Mouse (Mus musculus) neural tube, embryonic 13.5 days (tissue): ENCODE measurements at regions not wholly inside any gene's neighbourhood (a gene's known extent, or its start where the extent isn't known, plus 50 kb on each side); places are given as distances from the start of the nearest gene placed in this dataset.

Experiments
- ATAC-seq: fragments of 200-750 bp; cut with Nextera tagmentation; 2 replicates; pipeline ENCODE4 v1.8.0; 2017; ENCODE audit warnings: low read depth, mild to moderate bottlenecking, moderate TSS enrichment, moderate library complexity
- H3K27ac ChIP-seq: fragments of 300-500 bp; sonication (generic); replicated peaks from 2 replicates; pipeline ENCODE4 v1.5.1; 2015; ENCODE audit warnings: moderate library complexity, mild to moderate bottlenecking, inconsistent platforms
- H3K27me3 ChIP-seq: fragments of 300-500 bp; sonication (generic); 2 replicates; pipeline ENCODE4 v1.6.1; 2015; ENCODE audit warnings: mild to moderate bottlenecking, inconsistent platforms
- H3K36me3 ChIP-seq: fragments of 300-500 bp; sonication (generic); 2 replicates; pipeline ENCODE4 v1.6.1; 2015; ENCODE audit warnings: mild to moderate bottlenecking, inconsistent platforms
- H3K4me1 ChIP-seq: fragments of 300-500 bp; sonication (generic); replicated peaks from 2 replicates; pipeline ENCODE4 v1.6.1; 2015; ENCODE audit warnings: inconsistent platforms
- H3K4me2 ChIP-seq: fragments of 300-500 bp; sonication (generic); 2 replicates; pipeline ENCODE4 v1.6.1; 2015; ENCODE audit warnings: inconsistent platforms, mild to moderate bottlenecking, moderate library complexity
- H3K4me3 ChIP-seq: fragments of 300-500 bp; sonication (generic); 2 replicates; pipeline ENCODE4 v1.5.1; 2015; ENCODE audit warnings: mild to moderate bottlenecking, inconsistent platforms
- H3K9ac ChIP-seq: fragments of 300-500 bp; sonication (generic); 2 replicates; pipeline ENCODE4 v1.6.1; 2015; ENCODE audit warnings: moderate library complexity, mild to moderate bottlenecking, inconsistent platforms
- H3K9me3 ChIP-seq: fragments of 300-500 bp; sonication (generic); 2 replicates; pipeline ENCODE4 v1.6.1; 2016; ENCODE audit warnings: inconsistent platforms
- WGBS: fragments of 180-500 bp; shearing (Covaris S2); methylation state at CpG from one replicate; pipeline ENCODE4 v1.1.7; 2015; 5-methylcytosine and 5-hydroxymethylcytosine counted together

- no peak overlapping the region for H3K9ac ChIP-seq
- WGBS = 84% methylated on average over 4 of the region's 4 CpGs
- H3K9me3 ChIP-seq = no peaks in the 10 kb centered on the region
- H3K4me1 ChIP-seq = no peaks in the 10 kb centered on the region
- no peak overlapping the region for H3K4me3 ChIP-seq
- H3K27me3 ChIP-seq = no peaks in the 10 kb centered on the region
- no peak overlapping the region for H3K4me2 ChIP-seq
- no peaks in the 10 kb centered on the region for H3K36me3 ChIP-seq
- H3K27ac ChIP-seq = no peak overlapping the region
- no peak for ATAC-seq
Measured at GRCm38 (mm10) chr4:94106941-94107340, 449.4 kb upstream of the Gm10306 start.

DNA sequence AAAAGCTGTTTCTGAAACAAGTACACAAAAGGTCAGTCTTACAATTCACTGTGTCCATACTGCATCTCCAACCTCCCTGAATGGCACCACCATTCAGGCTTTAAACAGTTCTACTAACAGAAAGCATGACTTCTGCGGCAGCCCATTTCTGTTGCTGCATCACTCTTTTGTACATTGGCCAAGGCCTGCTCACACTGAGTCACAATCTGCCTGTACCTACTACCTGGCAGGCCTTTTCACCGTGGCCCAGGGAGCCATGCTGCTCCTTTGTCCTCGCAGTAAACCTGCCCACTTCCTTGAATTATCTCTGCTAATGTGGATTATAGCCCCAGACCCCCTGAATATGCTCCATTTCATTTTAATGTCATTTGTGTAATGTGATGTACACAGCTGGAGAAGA is 439.5 kb upstream of the Gm10306 start:
- H3K9me3 ChIP-seq = no peaks in the 10 kb centered on the region
- no peak overlapping the region for H3K4me3 ChIP-seq
- 74% methylated on average over 3 of the region's 3 CpGs for WGBS
- no peak; the same call in 1 of the 2 replicates for ATAC-seq
- no peaks in the 10 kb centered on the region for H3K36me3 ChIP-seq
- no peak overlapping the region for H3K4me2 ChIP-seq
- no peak overlapping the region for H3K9ac ChIP-seq
- H3K27me3 ChIP-seq = no peaks in the 10 kb centered on the region
- H3K27ac ChIP-seq = no peak overlapping the region
- no peaks in the 10 kb centered on the region for H3K4me1 ChIP-seq

DNA sequence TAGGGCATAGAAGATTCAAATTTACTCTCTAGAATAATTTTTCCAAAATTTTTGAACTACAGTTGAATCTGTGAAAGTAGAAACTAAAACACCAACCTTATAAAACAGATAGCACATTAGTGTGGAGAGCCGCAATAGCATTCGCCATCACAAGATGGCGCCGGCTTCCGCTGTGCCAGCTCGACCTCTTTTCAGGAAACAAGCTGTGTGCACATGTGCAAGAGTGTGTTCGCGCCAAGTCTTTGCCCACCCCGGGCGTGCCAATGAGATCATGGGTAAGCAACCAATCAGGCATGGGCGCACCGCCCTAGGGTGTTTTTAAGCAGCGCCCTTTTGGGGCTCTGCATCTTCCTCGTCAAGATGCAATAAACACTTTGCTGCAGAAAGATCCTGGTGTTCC is 432.2 kb upstream of the Gm10306 start:
- no peaks in the 10 kb centered on the region for H3K27me3 ChIP-seq
- no peak for ATAC-seq
- 76% methylated on average over 14 of the region's 14 CpGs for WGBS
- H3K4me2 ChIP-seq = no peak overlapping the region
- no peak overlapping the region for H3K9ac ChIP-seq
- H3K4me3 ChIP-seq = no peak overlapping the region
- no peaks in the 10 kb centered on the region for H3K36me3 ChIP-seq
- H3K9me3 ChIP-seq = no peaks in the 10 kb centered on the region
- H3K4me1 ChIP-seq = no peaks in the 10 kb centered on the region
- H3K27ac ChIP-seq = no peak overlapping the region

- Histone ChIP-seq H3K4me3 (no peak overlapping the region), H3K9ac (no peak overlapping the region), H3K27me3 (no peaks in the 10 kb centered on the region), H3K27ac (no peak overlapping the region), H3K4me2 (no peak overlapping the region), H3K4me1 (no peaks in the 10 kb centered on the region), H3K36me3 (no peaks in the 10 kb centered on the region), H3K9me3 (no peaks in the 10 kb centered on the region)
- no peak for ATAC-seq
- WGBS = 74% methylated on average over 2 of the region's 2 CpGs
Measured at GRCm38 (mm10) chr4:94137921-94138320, 418.4 kb upstream of the Gm10306 start.

DNA sequence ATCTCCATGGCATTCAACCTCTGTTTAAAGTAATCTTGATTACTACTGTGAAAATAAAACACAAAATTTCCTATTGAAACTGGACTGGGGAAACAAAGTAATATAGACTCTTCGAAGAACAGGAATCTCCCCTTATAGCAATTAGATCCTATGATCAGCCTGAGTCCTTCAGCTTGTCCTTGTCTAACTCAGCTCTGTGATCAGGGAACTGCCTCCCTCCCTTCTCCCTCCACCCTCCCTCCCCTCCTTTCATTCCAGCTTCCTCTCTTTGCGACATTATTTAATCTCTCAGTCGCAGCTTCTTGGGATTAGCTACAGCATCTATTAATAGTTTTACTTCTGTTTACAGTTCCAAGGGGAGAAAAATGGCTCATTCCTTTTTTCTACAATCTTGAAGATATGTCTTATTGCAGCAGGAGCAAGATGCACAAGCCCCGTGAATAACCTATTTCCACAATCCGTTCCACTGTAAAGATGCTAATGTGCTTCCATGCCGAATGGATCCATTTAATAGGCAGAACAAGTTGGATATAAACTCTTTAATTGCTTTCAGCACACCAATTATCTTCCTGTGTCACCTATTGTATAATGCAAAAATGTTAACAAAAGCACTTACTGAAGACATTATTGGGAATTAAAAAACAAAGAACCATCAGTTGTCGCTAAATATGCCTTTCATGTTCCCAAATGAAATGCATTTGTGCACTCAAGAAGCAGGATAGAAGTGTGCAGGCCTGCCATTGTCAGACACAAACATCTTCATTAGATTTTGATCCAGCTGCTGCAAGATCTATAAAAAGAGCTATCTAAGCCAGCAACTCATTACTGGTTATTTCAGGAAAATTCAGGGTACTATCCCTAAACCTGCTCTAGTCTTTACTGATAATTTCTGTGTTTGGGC is 411.2 kb upstream of the Gm10306 start:
- Histone ChIP-seq H3K27ac (peak overlapping the region; percentile 49), H3K4me2 (0 out of 2 replicates have a peak overlapping the region, but pooled peaks have one; percentile 5)
- WGBS = 33% methylated on average over 7 of the region's 7 CpGs

GRCm38 (mm10) chr4:94147964-94148533 is 408.3 kb upstream of the Gm10306 start:
- Histone ChIP-seq H3K36me3 (no peaks in the 10 kb centered on the region), H3K4me3 (no peak overlapping the region), H3K9me3 (no peaks in the 10 kb centered on the region), H3K9ac (no peak overlapping the region), H3K27ac (no peak overlapping the region; the same call in 1 of the 2 replicates), H3K4me1 (peaks cover 31% of the 10 kb centered on the region; the same call in 1 of the 2 replicates), H3K27me3 (no peaks in the 10 kb centered on the region), H3K4me2 (no peak overlapping the region)
- no peak for ATAC-seq

More for the DNA sequence above, 411.2 kb upstream of the Gm10306 start:
- Histone ChIP-seq H3K4me3 (no peak overlapping the region), H3K9me3 (no peaks in the 10 kb centered on the region), H3K36me3 (no peaks in the 10 kb centered on the region), H3K27me3 (no peaks in the 10 kb centered on the region), H3K4me1 (peaks cover 31% of the 10 kb centered on the region; the same call in 1 of the 2 replicates), H3K9ac (no peak overlapping the region)
- peak; percentile 66; the same call in 1 of the 2 replicates for ATAC-seq

- no peak overlapping the region for H3K4me3 ChIP-seq
- H3K4me1 ChIP-seq = peaks cover 31% of the 10 kb centered on the region; the same call in 1 of the 2 replicates
- ATAC-seq = peak; percentile 37; the same call in 1 of the 2 replicates
- H3K27me3 ChIP-seq = no peaks in the 10 kb centered on the region
- H3K9ac ChIP-seq = no peak overlapping the region
- no peaks in the 10 kb centered on the region for H3K9me3 ChIP-seq
- no peaks in the 10 kb centered on the region for H3K36me3 ChIP-seq
- H3K27ac ChIP-seq = no peak overlapping the region
- WGBS = 25% methylated on average over 3 of the region's 3 CpGs
- H3K4me2 ChIP-seq = no peak overlapping the region
Measured at GRCm38 (mm10) chr4:94149056-94149455, 407.3 kb upstream of the Gm10306 start.

- H3K9ac ChIP-seq = no peak overlapping the region
- H3K4me3 ChIP-seq = no peak overlapping the region
Measured at GRCm38 (mm10) chr4:94160620-94161019, 395.7 kb upstream of the Gm10306 start.

GRCm38 (mm10) chr4:94173096-94173495 is 383.2 kb upstream of the Gm10306 start:
- no peak overlapping the region for H3K9ac ChIP-seq
- H3K27ac ChIP-seq = no peak overlapping the region
- H3K36me3 ChIP-seq = no peaks in the 10 kb centered on the region
- no peaks in the 10 kb centered on the region for H3K27me3 ChIP-seq
- 94% methylated on average over 2 of the region's 2 CpGs for WGBS
- no peak for ATAC-seq
- H3K4me1 ChIP-seq = no peaks in the 10 kb centered on the region
- no peak overlapping the region for H3K4me2 ChIP-seq
- no peak overlapping the region for H3K4me3 ChIP-seq
- no peaks in the 10 kb centered on the region for H3K9me3 ChIP-seq

More at GRCm38 (mm10) chr4:94160620-94161019, 395.7 kb upstream of the Gm10306 start:
- 54% methylated on average over 2 of the region's 2 CpGs for WGBS
- no peaks in the 10 kb centered on the region for H3K9me3 ChIP-seq
- no peak overlapping the region for H3K27ac ChIP-seq
- ATAC-seq = no peak
- H3K36me3 ChIP-seq = no peaks in the 10 kb centered on the region
- H3K4me2 ChIP-seq = no peak overlapping the region
- H3K4me1 ChIP-seq = peaks cover 5% of the 10 kb centered on the region; the same call in 1 of the 2 replicates
- H3K27me3 ChIP-seq = no peaks in the 10 kb centered on the region

GRCm38 (mm10) chr4:94186997-94187396 is 369.3 kb upstream of the Gm10306 start:
- no peak overlapping the region for H3K4me2 ChIP-seq
- H3K4me3 ChIP-seq = no peak overlapping the region
- WGBS = 79% methylated on average over 4 of the region's 4 CpGs
- no peak overlapping the region for H3K27ac ChIP-seq
- no peak for ATAC-seq
- no peaks in the 10 kb centered on the region for H3K27me3 ChIP-seq
- peaks cover 8% of the 10 kb centered on the region for H3K4me1 ChIP-seq
- H3K36me3 ChIP-seq = no peaks in the 10 kb centered on the region
- no peak overlapping the region for H3K9ac ChIP-seq
- H3K9me3 ChIP-seq = no peaks in the 10 kb centered on the region

- 77% methylated on average over 2 of the region's 2 CpGs for WGBS
- no peak for ATAC-seq
- H3K9me3 ChIP-seq = no peaks in the 10 kb centered on the region
- H3K27me3 ChIP-seq = no peaks in the 10 kb centered on the region
- H3K4me1 ChIP-seq = peaks cover 8% of the 10 kb centered on the region
- H3K36me3 ChIP-seq = no peaks in the 10 kb centered on the region
- no peak overlapping the region for H3K4me3 ChIP-seq
- H3K4me2 ChIP-seq = no peak overlapping the region
- peak overlapping the region; percentile 38 for H3K27ac ChIP-seq
- H3K9ac ChIP-seq = no peak overlapping the region
Measured at GRCm38 (mm10) chr4:94188354-94188753, 368.0 kb upstream of the Gm10306 start.

GRCm38 (mm10) chr4:94188888-94189287 is 367.5 kb upstream of the Gm10306 start:
- H3K4me1 ChIP-seq = peaks cover 8% of the 10 kb centered on the region
- H3K4me2 ChIP-seq = no peak overlapping the region
- H3K27ac ChIP-seq = peak overlapping the region; percentile 38
- H3K4me3 ChIP-seq = no peak overlapping the region
- H3K9ac ChIP-seq = no peak overlapping the region
- H3K36me3 ChIP-seq = no peaks in the 10 kb centered on the region
- 21% methylated on average over 3 of the region's 3 CpGs for WGBS
- ATAC-seq = peak; percentile 87; the same call in 1 of the 2 replicates
- H3K27me3 ChIP-seq = no peaks in the 10 kb centered on the region
- no peaks in the 10 kb centered on the region for H3K9me3 ChIP-seq
